8 mouse cellular contexts compared by ENCODE assay signal in genomic region chr11:3265291-3266078, GRCm38 (mm10). TPM values are rescaled to one million over a fixed set of nuclear protein-coding genes. Genes with fewer than 3 reads are reported as not detected.
DNase-seq lines count a peak whose midpoint lies in the region; ATAC-seq and TF ChIP-seq lines count a peak whose summit lies in the region.

No protein-coding gene starts in this region.

- H3K4me1 ChIP-seq in cerebellum, adult 2 months (ENCODE audit: control insufficient read depth, insufficient read depth, low read length): no peaks in the 10 kb centered on the region
- peaks cover 18% of the 10 kb centered on the region for H3K4me1 ChIP-seq in hindbrain, embryonic 14.5 days (replicated peaks; ENCODE audit: control insufficient read depth, insufficient read depth, low read length)

- under 1% methylated on average over 26 of the region's 26 CpGs for WGBS in cerebellum, adult 2 months
- under 1% methylated on average over 26 of the region's 26 CpGs for WGBS in hindbrain, embryonic 14.5 days
- 3% methylated on average over 26 of the region's 26 CpGs for WGBS in macrophage (ENCODE audit: missing documents)

- H3K9ac ChIP-seq in hindbrain, embryonic 14.5 days: peak overlapping the region; percentile 99

- peak overlapping the region; percentile 70; the same call in 1 of the 2 replicates for H3K27ac ChIP-seq in cerebellum, adult 2 months (ENCODE audit: insufficient read depth, low read length)
- H3K27ac ChIP-seq in hindbrain, embryonic 14.5 days: peak overlapping the region; percentile 95
- H3K27ac ChIP-seq in macrophage: peak overlapping the region; percentile 46

- TF ChIP-seq POLR2A in cerebellum, adult 2 months (IDR thresholded peaks at IDR 0.05; ENCODE audit: borderline replicate concordance, insufficient read depth, low read length): no peak

- peaks cover 39% of the 10 kb centered on the region for H3K36me3 ChIP-seq in hindbrain, embryonic 14.5 days (replicated peaks; ENCODE audit: control insufficient read depth, insufficient read depth)
- H3K36me3 ChIP-seq in macrophage (ENCODE audit: inconsistent target): peaks cover 26% of the 10 kb centered on the region

- no peaks in the 10 kb centered on the region for H3K27me3 ChIP-seq in cerebellum, adult 2 months (ENCODE audit: control insufficient read depth, insufficient read depth, low read length)
- no peaks in the 10 kb centered on the region for H3K27me3 ChIP-seq in hindbrain, embryonic 14.5 days (ENCODE audit: control insufficient read depth, insufficient read depth, low read length)

- H3K4me2 ChIP-seq in hindbrain, embryonic 14.5 days (replicated peaks): peak overlapping the region; percentile 72

- no peak for TF ChIP-seq CTCF in cerebellum, adult 2 months (IDR thresholded peaks at IDR 0.05; ENCODE audit: borderline replicate concordance, insufficient read depth, low read depth, low read length)

- DNase-seq in cerebellum, adult 2 months: no peak
- no peak for DNase-seq in cerebellum, postnatal 10 days
- DNase-seq in 3T3-L1 (ENCODE audit: low read depth, low spot score): peak; percentile 71
- DNase-seq in embryo, embryonic 11.5 days (ENCODE audit: low read depth, low spot score): peak; percentile 53
- peak; percentile 31 for DNase-seq in hindbrain, embryonic 14.5 days (ENCODE audit: low spot score)
- no peak for DNase-seq in T-cell, adult 2 months (ENCODE audit: low spot score)
- DNase-seq in spleen, postnatal 14 days (ENCODE audit: low spot score in 2 of 2): no peak

- H3K9me3 ChIP-seq in hindbrain, embryonic 14.5 days (ENCODE audit: control insufficient read depth, low read length): no peaks in the 10 kb centered on the region

- H3K4me3 ChIP-seq in cerebellum, adult 2 months (replicated peaks; ENCODE audit: insufficient read depth, low read depth, low read length): peak overlapping the region; percentile 83
- peak overlapping the region; percentile 98 for H3K4me3 ChIP-seq in hindbrain, embryonic 14.5 days (replicated peaks; ENCODE audit: low read length)
- peak overlapping the region; percentile 94 for H3K4me3 ChIP-seq in macrophage (ENCODE audit: inconsistent target)

- H3K79me2 ChIP-seq in macrophage (ENCODE audit: inconsistent target): peaks cover 40% of the 10 kb centered on the region

- ATAC-seq in hindbrain, embryonic 14.5 days (ENCODE audit: low FRiP score): no peak

RNA-seq across cellular contexts. Expression of gene Drg1, which starts 0.7 kb away (rescaled TPM):
- 83.2 and 85.9 TPM in 2 replicates for polyA plus RNA-seq in cerebellum, adult 2 months (2012; rRNA removed)
- 206 and 216 TPM in 2 replicates for polyA plus RNA-seq in hindbrain, embryonic 14.5 days (2014; fragmentation: Nextera tagmentation; extraction: Ambion mirVana)
- 10 to 100 TPM; 15.6 to 71.1 (median 52.5) TPM for total RNA-seq in macrophage (2018; cell fraction: chromatin; rRNA removed)
- total RNA-seq in macrophage (2018; cell fraction: cytosol; rRNA removed): 10 to 100 TPM; 54.2 to 80.4 (median 68.0) TPM
- total RNA-seq in macrophage (2018; cell fraction: nucleus; rRNA removed): 10 to 100 TPM; 23.4 to 88.7 (median 45.6) TPM
- 60.1 to 104 TPM (median 88.3 TPM) in 3 replicates for polyA plus RNA-seq in macrophage (2018)

RNA-seq across cellular contexts. Expression of gene Patz1, which starts 23.2 kb away (rescaled TPM):
- 41.0 and 44.1 TPM in 2 replicates for polyA plus RNA-seq in cerebellum, adult 2 months (2012; rRNA removed)
- 47.6 and 50.4 TPM in 2 replicates for polyA plus RNA-seq in hindbrain, embryonic 14.5 days (2014; fragmentation: Nextera tagmentation; extraction: Ambion mirVana)
- 10 to 100 TPM in 16 of 26 experiments, 1 to 10 TPM in 10; 2.9 to 42.8 (median 13.5) TPM for total RNA-seq in macrophage (2018; cell fraction: chromatin; rRNA removed)
- total RNA-seq in macrophage (2018; cell fraction: cytosol; rRNA removed): 10 to 100 TPM in 14 of 26 experiments, 1 to 10 TPM in 12; 3.3 to 19.2 (median 10.3) TPM
- 10 to 100 TPM in 17 of 26 experiments, 1 to 10 TPM in 9; 5.3 to 37.7 (median 14.6) TPM for total RNA-seq in macrophage (2018; cell fraction: nucleus; rRNA removed)
- 10.9 to 14.0 TPM (median 10.9 TPM) in 3 replicates for polyA plus RNA-seq in macrophage (2018)

Comparison
In these comparisons a context has a peak if more than half of its experiments do, and no peak if none do; other contexts are left out.
1. DNase-seq: peak in 3T3-L1 (single experiment), embryo, embryonic 11.5 days (single experiment) and hindbrain, embryonic 14.5 days (single experiment); none in cerebellum, adult 2 months (0 of 2), cerebellum, postnatal 10 days (0 of 2), T-cell, adult 2 months (single experiment) and spleen, postnatal 14 days (0 of 2).
2. Peak in every context shown above with its lines, with median percentiles within 50 percentile points of each other: H3K27ac ChIP-seq and H3K4me3 ChIP-seq.